Mouse (Mus musculus): ENCODE measurements at regions not wholly inside any gene's neighbourhood (a gene's known extent, or its start where the extent isn't known, plus 50 kb on each side); places are given as distances from the start of the nearest gene placed in this dataset.

DNA sequence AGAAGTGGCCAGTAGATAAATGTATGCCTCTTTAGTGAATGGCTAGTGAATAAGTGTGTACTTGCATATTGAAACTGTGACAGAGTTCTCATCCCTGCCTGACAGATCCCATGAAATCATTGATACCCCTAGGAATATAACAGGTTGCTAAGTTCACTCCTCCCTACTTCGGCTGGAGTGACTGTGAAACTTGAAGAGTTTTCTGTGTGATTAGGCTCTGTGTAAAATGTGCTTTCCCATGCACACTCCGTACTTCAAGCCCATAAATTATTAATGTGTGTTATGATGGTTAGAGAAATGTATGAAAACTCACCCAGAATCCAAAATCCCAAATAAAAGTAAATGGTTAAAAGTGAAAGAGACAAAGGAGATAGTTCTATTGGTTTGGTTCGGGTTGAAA lies 580.0 kb downstream of the Zfp352 start:
- TF ChIP-seq USF1 (IDR thresholded peaks at IDR 0.05; ENCODE audit: low read depth, low read length) (no peak), JUND (conservative IDR thresholded peaks at IDR 0.05; ENCODE audit: low read depth, low read length) (no peak), NRF1 (IDR thresholded peaks at IDR 0.05; ENCODE audit: low read depth, low read length) (no peak), USF2 (conservative IDR thresholded peaks at IDR 0.05; ENCODE audit: low read depth, low read length) (no peak), POLR2AphosphoS2 (IDR thresholded peaks at IDR 0.05; ENCODE audit: low read depth, low read length) (no peak), CTCF (conservative IDR thresholded peaks at IDR 0.05 in 1 of 2, IDR thresholded peaks at IDR 0.05 in 1 of 2; ENCODE audit: low read depth in 2 of 2, low read length in 2 of 2) (no peak), MXI1 (IDR thresholded peaks at IDR 0.05; ENCODE audit: low read depth, low read length) (no peak)

All from CH12.LX (cell line).